Mouse (Mus musculus) liver, embryonic 14.5 days (tissue): ENCODE measurements around the gene Kalrn.

Source experiments
- CTCF ChIP-seq: IDR thresholded peaks from 2 replicates; pipeline ENCODE4 v1.5.1; 2016; ENCODE audit warnings: antibody characterized with exemption, low read depth, control low read depth
- EP300 ChIP-seq: IDR thresholded peaks from 2 replicates; pipeline ENCODE4 v1.6.1; 2016; ENCODE audit warnings: antibody characterized with exemption, low read depth

DNA sequence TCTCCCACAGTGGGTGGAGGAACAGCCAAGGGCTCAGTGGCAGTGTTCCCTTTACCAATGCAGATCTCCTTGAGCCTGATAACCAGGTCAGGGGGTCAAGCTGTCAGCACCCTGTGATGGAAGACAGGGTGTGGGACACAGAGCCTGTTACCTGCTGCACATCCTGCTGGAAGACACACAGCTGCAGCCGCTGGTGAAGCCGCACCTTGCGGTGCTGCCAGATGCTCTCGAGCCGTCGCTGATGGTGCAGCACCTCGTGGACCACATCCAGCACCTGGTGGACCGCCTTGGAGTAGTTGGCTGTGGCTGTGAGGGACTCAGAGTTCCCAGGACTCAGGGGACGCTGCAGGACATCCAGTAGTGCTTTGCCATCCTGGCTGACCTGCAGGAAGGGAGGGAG, 265.9 kb downstream of the Kalrn start:
- no peak for TF ChIP-seq CTCF
- no peak for TF ChIP-seq EP300
